Mouse (Mus musculus): ENCODE results near the gene Syt7. TPM values are rescaled to one million over a fixed set of nuclear protein-coding genes. Genes with fewer than 3 reads are reported as not detected.

Syt7 gene
- polyA plus RNA-seq, 2 experiments from 2014 or later: not detected

DNA sequence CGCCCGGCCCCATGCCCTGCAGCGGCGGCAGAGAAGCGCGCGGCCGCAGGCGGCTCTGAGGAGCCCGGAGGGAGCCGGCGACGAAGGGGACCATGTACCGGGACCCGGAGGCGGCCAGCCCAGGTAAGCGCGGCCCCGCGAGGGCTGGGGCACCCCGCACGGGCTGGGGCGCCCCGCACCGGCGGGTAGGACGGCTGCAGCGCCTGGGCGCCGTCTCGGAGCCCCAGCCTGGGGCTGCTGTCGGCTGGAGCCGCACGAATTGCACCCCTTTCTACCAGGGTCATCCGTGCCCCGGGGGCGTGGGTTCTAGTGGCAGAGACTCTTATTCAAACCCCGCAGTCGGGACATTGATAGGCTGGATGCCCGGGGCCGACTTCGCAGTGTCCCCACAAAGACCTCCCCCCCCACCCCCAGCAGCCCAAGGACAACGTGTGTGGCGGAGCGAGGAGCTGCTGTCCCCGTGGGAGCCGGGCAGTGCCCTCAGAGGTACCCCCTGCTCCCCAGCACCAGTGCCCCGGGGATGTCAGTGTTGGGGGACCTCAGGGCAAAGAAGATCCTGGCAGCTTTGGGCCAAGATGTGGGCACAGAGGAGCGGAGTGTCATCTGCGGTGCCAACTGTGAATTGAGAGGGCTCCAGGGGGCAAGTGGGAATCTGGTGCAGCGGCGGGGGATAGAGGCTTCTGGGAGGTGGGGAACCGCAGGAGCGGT is 655 bp downstream of the Syt7 start:
- no peak for ATAC-seq

DNA sequence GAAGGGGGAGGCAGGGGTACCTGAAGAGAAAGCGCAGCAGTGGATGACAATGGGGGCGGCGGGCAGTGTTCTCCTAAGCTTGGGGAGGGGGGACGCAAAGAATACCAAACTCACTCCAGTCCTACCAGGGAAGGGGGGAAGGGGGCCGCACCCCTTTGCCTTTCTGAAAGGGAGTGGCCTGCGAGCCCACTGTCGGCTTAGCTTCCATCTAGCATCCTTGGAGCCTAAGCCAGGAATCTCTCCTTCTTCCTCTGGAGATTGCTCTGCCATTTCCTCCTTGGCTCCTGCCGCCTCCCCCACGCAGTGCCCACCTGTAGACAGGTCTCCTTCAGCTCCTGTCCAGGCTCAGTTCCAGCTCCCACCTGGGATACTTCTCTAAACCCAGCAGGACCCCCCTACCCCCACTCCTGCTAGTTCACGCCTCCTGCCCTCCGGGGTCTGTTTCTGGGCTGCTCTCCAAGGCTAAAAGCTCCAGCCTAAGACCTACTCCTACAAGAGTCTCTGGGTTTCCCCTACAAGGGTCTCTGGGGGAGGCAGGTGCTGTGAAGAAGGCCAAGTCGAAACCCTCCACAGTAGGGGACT is 1.3 kb downstream of the Syt7 start:
- ATAC-seq: no peak

GRCm38 (mm10) chr19:10391028-10391427 is 2.1 kb downstream of the Syt7 start:
- ATAC-seq: no peak

- no peak for ATAC-seq
These were observed 3.1 kb downstream of the Syt7 start for GRCm38 (mm10) chr19:10391995-10392394.

- ATAC-seq: no peak
These were observed 4.6 kb downstream of the Syt7 start for GRCm38 (mm10) chr19:10393471-10393870.

GRCm38 (mm10) chr19:10393874-10394500 is 5.1 kb downstream of the Syt7 start:
- ATAC-seq: no peak

- no peak for ATAC-seq
These were observed 6.3 kb downstream of the Syt7 start for GRCm38 (mm10) chr19:10395174-10395573.

DNA sequence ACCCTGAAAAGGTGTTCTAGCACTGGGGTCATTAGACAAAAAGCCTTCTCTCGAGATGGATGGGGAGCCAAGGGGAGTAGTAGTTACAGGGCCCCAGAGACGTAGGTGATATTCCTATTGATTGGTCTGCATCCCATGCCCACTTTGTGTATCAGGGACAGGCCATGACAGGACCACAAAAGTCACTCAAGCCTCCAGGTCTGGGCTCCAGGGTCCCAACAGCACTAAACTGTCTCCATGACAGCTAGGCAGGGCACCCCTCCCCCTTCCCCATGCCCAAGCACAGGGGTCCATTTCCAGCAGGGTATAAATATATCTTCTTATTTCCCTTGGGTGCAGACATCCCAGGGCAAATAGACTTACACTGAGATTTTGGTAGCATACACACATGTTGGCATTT is 8.1 kb downstream of the Syt7 start:
- ATAC-seq: no peak

GRCm38 (mm10) chr19:10397479-10398153 is 8.7 kb downstream of the Syt7 start:
- ATAC-seq: no peak

GRCm38 (mm10) chr19:10398296-10398695 is 9.4 kb downstream of the Syt7 start:
- ATAC-seq: no peak

GRCm38 (mm10) chr19:10402771-10403494 is 14.0 kb downstream of the Syt7 start:
- no peak for ATAC-seq

DNA sequence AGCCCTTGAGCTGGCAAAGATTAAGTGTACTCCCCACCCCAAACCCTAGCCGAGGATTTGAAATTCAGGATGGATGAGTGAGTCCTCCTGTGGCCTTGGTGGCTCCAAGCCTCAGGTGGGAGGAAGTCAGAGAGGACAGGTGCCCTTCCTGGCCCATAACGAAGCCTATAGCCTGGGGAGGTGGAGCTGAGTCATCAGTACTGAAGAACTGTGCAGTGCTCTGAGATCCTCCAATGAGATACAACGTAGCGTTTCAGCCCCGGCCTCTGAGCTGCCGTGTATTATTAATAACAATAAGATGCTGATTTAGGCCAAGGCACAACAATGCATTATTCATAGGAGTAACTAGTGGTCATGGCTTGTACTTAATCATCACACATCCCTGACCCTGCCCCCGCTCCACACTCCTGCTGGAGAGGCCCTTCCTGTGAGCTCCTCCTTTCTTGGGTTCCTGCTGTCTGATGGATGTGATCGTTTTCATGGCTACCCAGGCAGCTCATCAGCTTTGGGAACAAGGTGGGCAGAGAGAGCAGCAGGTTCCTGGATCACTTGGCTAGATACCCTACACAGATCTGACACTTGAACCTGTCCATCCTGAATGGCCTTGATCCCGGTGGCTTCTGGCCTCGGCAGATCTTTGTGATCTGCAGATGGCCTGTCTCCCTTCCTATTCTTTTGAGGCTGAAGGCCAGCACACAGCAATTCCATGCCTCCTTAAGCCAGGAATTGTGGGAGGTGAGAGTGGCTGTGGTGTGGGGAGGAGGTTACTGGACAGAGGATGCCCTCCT is 14.9 kb downstream of the Syt7 start:
- ATAC-seq: no peak

GRCm38 (mm10) chr19:10404424-10404823 is 15.5 kb downstream of the Syt7 start:
- ATAC-seq: no peak

GRCm38 (mm10) chr19:10404911-10405310 is 16.0 kb downstream of the Syt7 start:
- no peak for ATAC-seq

GRCm38 (mm10) chr19:10413701-10414242 is 24.9 kb downstream of the Syt7 start:
- ATAC-seq: no peak

DNA sequence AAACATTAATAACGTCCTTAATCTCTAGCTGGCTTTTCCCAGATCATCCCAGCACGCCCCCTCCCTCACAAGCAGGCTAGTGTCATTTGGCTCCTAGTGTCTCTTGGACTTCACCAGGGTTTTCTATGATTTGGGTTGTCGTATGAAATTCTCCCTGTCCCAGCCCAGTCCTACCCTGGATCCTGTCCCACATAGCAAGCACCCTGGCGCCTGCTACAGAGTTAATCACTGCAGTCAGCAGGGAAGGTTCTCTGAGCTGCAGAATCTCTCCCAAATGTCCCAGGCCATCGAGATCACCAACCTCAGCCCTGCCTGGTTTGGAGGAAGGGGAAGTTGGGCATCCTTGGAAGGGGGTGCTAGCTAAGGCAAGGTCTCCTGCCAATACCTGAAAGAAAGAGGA is 26.6 kb downstream of the Syt7 start:
- no peak for ATAC-seq

DNA sequence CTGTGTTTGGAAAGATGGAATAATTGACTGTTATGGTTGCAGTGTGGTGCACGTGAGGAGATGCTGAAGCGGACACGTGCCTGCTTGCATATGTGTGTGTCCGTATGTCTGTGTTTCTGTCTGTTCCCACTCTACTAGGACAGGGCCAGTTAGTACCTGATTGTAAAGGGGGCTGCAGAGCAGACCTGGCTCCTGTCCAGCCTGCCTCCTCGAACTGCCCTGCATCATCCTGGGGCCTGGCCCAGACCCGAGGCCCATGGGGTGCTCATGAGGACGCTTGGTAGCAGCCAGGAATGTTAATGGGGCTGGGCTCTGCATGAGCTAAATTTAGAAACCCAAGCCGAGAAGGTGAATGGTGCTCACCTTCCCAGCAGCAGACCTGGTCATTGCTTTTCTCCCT is 28.0 kb downstream of the Syt7 start:
- ATAC-seq: no peak

- ATAC-seq: no peak
These were observed 28.5 kb downstream of the Syt7 start for GRCm38 (mm10) chr19:10417436-10417835.

GRCm38 (mm10) chr19:10421986-10422976 is 33.4 kb downstream of the Syt7 start:
- no peak for ATAC-seq

DNA sequence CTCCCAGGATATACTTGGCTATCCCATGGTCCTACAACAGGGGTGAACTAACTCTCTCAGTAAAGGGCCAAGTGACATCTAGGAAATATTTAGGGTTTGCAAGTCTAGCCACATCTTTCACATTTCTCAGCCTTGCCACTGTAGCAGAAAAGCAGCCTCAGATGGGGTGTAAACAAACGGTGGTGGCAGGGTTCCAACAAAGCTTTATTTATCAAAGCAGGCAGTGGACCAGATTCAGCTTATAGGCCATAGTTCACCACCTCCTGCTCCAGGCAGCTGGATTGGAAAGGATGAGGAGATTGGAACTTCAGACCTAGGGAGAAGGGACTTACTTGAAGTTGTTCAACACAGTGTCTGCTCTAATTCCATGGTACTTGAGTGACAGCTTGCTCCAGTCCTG is 35.9 kb downstream of the Syt7 start:
- no peak for ATAC-seq

Measured in CD4-positive, CD25-positive, alpha-beta regulatory T cell, adult 4 months (primary cell).